Mouse (Mus musculus) adrenal gland, adult (tissue): ENCODE measurements at regions not wholly inside any gene's neighbourhood (a gene's known extent, or its start where the extent isn't known, plus 50 kb on each side); places are given as distances from the start of the nearest gene placed in this dataset.
A peak's percentile ranks its signal among the peaks of the same experiment; 100 is the strongest.

ENCODE experiments used
- DNase-seq, 2 experiments: peaks; one replicate each; pipeline ENCODE4 v3.0.0; 2022 to 2023; ENCODE audit warnings: low spot score in 1 of 2; ENCODE audit not compliant: inconsistent age in 2 of 2

- DNase-seq, result no peak
These were observed 123.5 kb upstream of the Bank1 start for GRCm38 (mm10) chr3:136449364-136449763.

- DNase-seq, result no peak
These were observed 118.7 kb upstream of the Bank1 start for GRCm38 (mm10) chr3:136444598-136444997.

- DNase-seq, result no peak
These were observed 116.2 kb upstream of the Bank1 start for GRCm38 (mm10) chr3:136442099-136442498.

- DNase-seq, result peak in 1 of 2 experiments; percentile 29
These were observed 114.2 kb upstream of the Bank1 start for GRCm38 (mm10) chr3:136439907-136440645.

- DNase-seq, result no peak
These were observed 113.5 kb upstream of the Bank1 start for GRCm38 (mm10) chr3:136439350-136439749.

- no peak for DNase-seq
These were observed 108.5 kb upstream of the Bank1 start for GRCm38 (mm10) chr3:136434407-136434806.

GRCm38 (mm10) chr3:136432072-136432471 lies 106.2 kb upstream of the Bank1 start:
- no peak for DNase-seq

- no peak for DNase-seq
These were observed 101.6 kb upstream of the Bank1 start for GRCm38 (mm10) chr3:136427427-136427826.

- DNase-seq, result no peak
These were observed 100.8 kb upstream of the Bank1 start for GRCm38 (mm10) chr3:136426539-136427194.

- DNase-seq, result peak in 1 of 2 experiments; percentile 33
These were observed 96.2 kb upstream of the Bank1 start for GRCm38 (mm10) chr3:136421969-136422614.

GRCm38 (mm10) chr3:136405606-136406005 lies 79.7 kb upstream of the Bank1 start:
- DNase-seq, result no peak

GRCm38 (mm10) chr3:136383282-136383681 lies 57.4 kb upstream of the Bank1 start:
- DNase-seq, result no peak

- no peak for DNase-seq
These were observed 54.8 kb upstream of the Bank1 start for GRCm38 (mm10) chr3:136380644-136381043.

GRCm38 (mm10) chr3:136379741-136380398 lies 54.0 kb upstream of the Bank1 start:
- DNase-seq, result no peak

GRCm38 (mm10) chr3:136376893-136377292 lies 51.0 kb upstream of the Bank1 start:
- DNase-seq, result no peak
